Mouse (Mus musculus) lung, adult 2 months (tissue): Measurements from ENCODE around the gene Rap1gap.

ENCODE experiments used
- CTCF ChIP-seq: fragments of 200-500 bp; IDR thresholded peaks from 2 replicates; pipeline ENCODE4 v1.5.1; 2011; ENCODE audit warnings: mild to moderate bottlenecking, low read length, control low read depth; ENCODE audit not compliant: insufficient read depth
- POLR2A ChIP-seq: fragments of 200-500 bp; IDR thresholded peaks from 2 replicates; pipeline ENCODE4 v1.6.1; 2011; ENCODE audit warnings: low read depth, mild to moderate bottlenecking, control low read depth, low read length, borderline replicate concordance; ENCODE audit errors: extremely low read depth

DNA sequence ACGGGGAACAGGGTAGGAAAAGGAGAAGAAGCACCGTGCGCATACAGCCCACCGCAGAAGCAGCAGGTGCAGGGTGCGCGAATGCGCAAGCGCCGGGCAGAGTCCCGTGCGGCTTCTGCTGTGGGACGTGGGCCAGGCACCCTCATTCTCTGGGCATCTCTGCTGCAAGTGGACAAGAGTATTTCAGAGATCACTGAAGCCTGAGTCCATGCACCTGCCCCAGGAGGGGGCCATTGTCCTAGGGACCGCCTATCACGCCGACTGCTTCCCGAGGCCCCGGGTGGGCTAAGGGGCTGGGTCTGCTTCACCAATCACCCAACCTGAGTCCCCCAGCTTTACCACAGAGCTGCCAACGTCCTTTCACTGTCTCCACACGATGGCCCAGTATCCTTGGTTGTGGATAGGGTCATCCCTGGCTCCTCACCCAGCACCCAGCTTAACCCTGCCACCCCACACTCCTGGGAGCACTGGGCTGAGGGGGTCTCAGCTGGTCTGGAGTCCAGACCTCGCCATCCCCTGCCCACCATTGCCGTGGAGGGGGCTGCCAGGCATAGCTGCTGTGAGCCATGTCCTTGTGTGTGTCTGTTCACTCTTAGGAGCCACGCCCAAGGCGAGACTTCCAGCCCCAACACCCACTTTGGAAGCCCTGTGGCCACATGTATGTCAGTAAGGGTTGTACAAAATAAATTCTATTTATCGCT is 64.8 kb downstream of the Rap1gap start:
- no peak for TF ChIP-seq CTCF
- TF ChIP-seq POLR2A = no peak
